Mouse (Mus musculus): Measurements from ENCODE around the gene Sdk1. TPM values are rescaled to one million over a fixed set of nuclear protein-coding genes. Genes with fewer than 3 reads are reported as not detected.

Gene Sdk1
- polyA plus RNA-seq, 1 experiment from 2014 or later, result 1.9 TPM

- ATAC-seq (ENCODE audit: insufficient number of reproducible peaks, insufficient read depth, low FRiP score, low TSS enrichment, low read depth), result no peak
- no peak overlapping the region for H3K4me2 ChIP-seq
- H3K36me3 ChIP-seq, result no peaks in the 10 kb centered on the region
- H3K27ac ChIP-seq, result no peak overlapping the region
- peaks cover 10% of the 10 kb centered on the region; the same call in 1 of the 2 replicates for H3K9me3 ChIP-seq
- H3K4me3 ChIP-seq, result no peak overlapping the region
- WGBS, result 73% methylated on average over 4 of the region's 4 CpGs
- H3K9ac ChIP-seq, result no peak overlapping the region
- H3K4me1 ChIP-seq, result no peaks in the 10 kb centered on the region
- no peaks in the 10 kb centered on the region for H3K27me3 ChIP-seq
Observed at GRCm38 (mm10) chr5:141778231-141778630, 536.9 kb downstream of the Sdk1 start.

GRCm38 (mm10) chr5:141781142-141781541 is 539.9 kb downstream of the Sdk1 start:
- H3K9ac ChIP-seq, result no peak overlapping the region
- H3K27ac ChIP-seq, result no peak overlapping the region
- H3K27me3 ChIP-seq, result no peaks in the 10 kb centered on the region
- H3K4me2 ChIP-seq, result no peak overlapping the region
- 80% methylated on average over 2 of the region's 2 CpGs for WGBS
- no peaks in the 10 kb centered on the region for H3K36me3 ChIP-seq
- no peak for ATAC-seq (ENCODE audit: insufficient number of reproducible peaks, insufficient read depth, low FRiP score, low TSS enrichment, low read depth)
- no peak overlapping the region for H3K4me3 ChIP-seq
- H3K9me3 ChIP-seq, result no peaks in the 10 kb centered on the region
- no peaks in the 10 kb centered on the region for H3K4me1 ChIP-seq

- ATAC-seq (ENCODE audit: insufficient number of reproducible peaks, insufficient read depth, low FRiP score, low TSS enrichment, low read depth), result no peak
- no peak overlapping the region for H3K9ac ChIP-seq
- H3K27ac ChIP-seq, result no peak overlapping the region
- no peaks in the 10 kb centered on the region for H3K4me1 ChIP-seq
- H3K36me3 ChIP-seq, result no peaks in the 10 kb centered on the region
- H3K27me3 ChIP-seq, result no peaks in the 10 kb centered on the region
- 91% methylated on average over 5 of the region's 5 CpGs for WGBS
- no peak overlapping the region for H3K4me2 ChIP-seq
- no peak overlapping the region for H3K4me3 ChIP-seq
- no peaks in the 10 kb centered on the region for H3K9me3 ChIP-seq
Observed at GRCm38 (mm10) chr5:141782330-141782729, 541.0 kb downstream of the Sdk1 start.

- no peak for ATAC-seq (ENCODE audit: insufficient number of reproducible peaks, insufficient read depth, low FRiP score, low TSS enrichment, low read depth)
- Histone ChIP-seq H3K27me3 (no peaks in the 10 kb centered on the region), H3K4me2 (no peak overlapping the region), H3K9ac (no peak overlapping the region), H3K27ac (no peak overlapping the region), H3K9me3 (no peaks in the 10 kb centered on the region), H3K36me3 (no peaks in the 10 kb centered on the region), H3K4me1 (no peaks in the 10 kb centered on the region), H3K4me3 (no peak overlapping the region)
- WGBS, result 92% methylated on average over 7 of the region's 7 CpGs
Observed at GRCm38 (mm10) chr5:141783516-141783915, 542.2 kb downstream of the Sdk1 start.

GRCm38 (mm10) chr5:141793926-141794325 is 552.6 kb downstream of the Sdk1 start:
- 91% methylated on average over 4 of the region's 4 CpGs for WGBS
- Histone ChIP-seq H3K36me3 (no peaks in the 10 kb centered on the region), H3K4me2 (no peak overlapping the region), H3K27me3 (no peaks in the 10 kb centered on the region), H3K4me1 (no peaks in the 10 kb centered on the region), H3K27ac (no peak overlapping the region), H3K9me3 (no peaks in the 10 kb centered on the region), H3K9ac (no peak overlapping the region), H3K4me3 (no peak overlapping the region)
- ATAC-seq (ENCODE audit: insufficient number of reproducible peaks, insufficient read depth, low FRiP score, low TSS enrichment, low read depth), result no peak

GRCm38 (mm10) chr5:141823823-141824330 is 582.6 kb downstream of the Sdk1 start:
- 52% methylated on average over 10 of the region's 10 CpGs for WGBS

GRCm38 (mm10) chr5:141824739-141825379 is 583.6 kb downstream of the Sdk1 start:
- Histone ChIP-seq H3K27ac (no peak overlapping the region), H3K9me3 (no peaks in the 10 kb centered on the region; the same call in 1 of the 2 replicates), H3K36me3 (no peaks in the 10 kb centered on the region), H3K4me1 (no peaks in the 10 kb centered on the region), H3K27me3 (no peaks in the 10 kb centered on the region), H3K4me3 (no peak overlapping the region), H3K4me2 (no peak overlapping the region), H3K9ac (no peak overlapping the region)
- no peak for ATAC-seq (ENCODE audit: insufficient number of reproducible peaks, insufficient read depth, low FRiP score, low TSS enrichment, low read depth)
- 78% methylated on average over 16 of the region's 16 CpGs for WGBS

More at GRCm38 (mm10) chr5:141823823-141824330, 582.6 kb downstream of the Sdk1 start:
- H3K4me3 ChIP-seq, result no peak overlapping the region
- no peak overlapping the region for H3K9ac ChIP-seq
- H3K4me1 ChIP-seq, result peaks cover 4% of the 10 kb centered on the region
- no peak overlapping the region for H3K4me2 ChIP-seq
- ATAC-seq (ENCODE audit: insufficient number of reproducible peaks, insufficient read depth, low FRiP score, low TSS enrichment, low read depth), result no peak
- no peaks in the 10 kb centered on the region for H3K27me3 ChIP-seq
- H3K36me3 ChIP-seq, result no peaks in the 10 kb centered on the region
- no peaks in the 10 kb centered on the region; the same call in 1 of the 2 replicates for H3K9me3 ChIP-seq
- H3K27ac ChIP-seq, result no peak overlapping the region

GRCm38 (mm10) chr5:141835566-141835965 is 594.3 kb downstream of the Sdk1 start:
- no peaks in the 10 kb centered on the region for H3K9me3 ChIP-seq
- H3K27me3 ChIP-seq, result peaks cover 7% of the 10 kb centered on the region; the same call in 1 of the 2 replicates
- H3K4me3 ChIP-seq, result no peak overlapping the region
- ATAC-seq (ENCODE audit: insufficient number of reproducible peaks, insufficient read depth, low FRiP score, low TSS enrichment, low read depth), result no peak
- H3K27ac ChIP-seq, result no peak overlapping the region
- H3K4me1 ChIP-seq, result peaks cover 22% of the 10 kb centered on the region
- H3K9ac ChIP-seq, result no peak overlapping the region
- 28% methylated on average over 6 of the region's 6 CpGs for WGBS
- H3K4me2 ChIP-seq, result no peak overlapping the region
- no peaks in the 10 kb centered on the region for H3K36me3 ChIP-seq

- Histone ChIP-seq H3K9me3 (no peaks in the 10 kb centered on the region), H3K36me3 (no peaks in the 10 kb centered on the region), H3K4me1 (peaks cover 22% of the 10 kb centered on the region), H3K4me2 (no peak overlapping the region), H3K9ac (no peak overlapping the region), H3K4me3 (no peak overlapping the region), H3K27me3 (peaks cover 7% of the 10 kb centered on the region; the same call in 1 of the 2 replicates), H3K27ac (no peak overlapping the region)
- WGBS, result 57% methylated on average over 8 of the region's 8 CpGs
- ATAC-seq (ENCODE audit: insufficient number of reproducible peaks, insufficient read depth, low FRiP score, low TSS enrichment, low read depth), result no peak
Observed at GRCm38 (mm10) chr5:141836892-141837455, 595.7 kb downstream of the Sdk1 start.

GRCm38 (mm10) chr5:141844701-141845100 is 603.4 kb downstream of the Sdk1 start:
- 83% methylated on average over 4 of the region's 4 CpGs for WGBS

GRCm38 (mm10) chr5:141847686-141848085 is 606.4 kb downstream of the Sdk1 start:
- Histone ChIP-seq H3K4me2 (no peak overlapping the region), H3K9ac (no peak overlapping the region), H3K4me1 (peaks cover 8% of the 10 kb centered on the region), H3K9me3 (no peaks in the 10 kb centered on the region), H3K4me3 (no peak overlapping the region), H3K36me3 (no peaks in the 10 kb centered on the region), H3K27me3 (no peaks in the 10 kb centered on the region), H3K27ac (no peak overlapping the region)
- no peak for ATAC-seq (ENCODE audit: insufficient number of reproducible peaks, insufficient read depth, low FRiP score, low TSS enrichment, low read depth)
- WGBS, result 78% methylated on average over 4 of the region's 4 CpGs

More at GRCm38 (mm10) chr5:141844701-141845100, 603.4 kb downstream of the Sdk1 start:
- Histone ChIP-seq H3K36me3 (no peaks in the 10 kb centered on the region), H3K27ac (no peak overlapping the region), H3K4me2 (no peak overlapping the region), H3K4me3 (no peak overlapping the region), H3K27me3 (no peaks in the 10 kb centered on the region), H3K9me3 (no peaks in the 10 kb centered on the region), H3K4me1 (no peaks in the 10 kb centered on the region), H3K9ac (no peak overlapping the region)
- ATAC-seq (ENCODE audit: insufficient number of reproducible peaks, insufficient read depth, low FRiP score, low TSS enrichment, low read depth), result no peak

GRCm38 (mm10) chr5:141852175-141852574 is 610.9 kb downstream of the Sdk1 start:
- no peak for ATAC-seq (ENCODE audit: insufficient number of reproducible peaks, insufficient read depth, low FRiP score, low TSS enrichment, low read depth)
- H3K36me3 ChIP-seq, result no peaks in the 10 kb centered on the region
- 20% methylated on average over 8 of the region's 8 CpGs for WGBS
- H3K9ac ChIP-seq, result no peak overlapping the region
- no peak overlapping the region for H3K27ac ChIP-seq
- no peaks in the 10 kb centered on the region for H3K27me3 ChIP-seq
- no peak overlapping the region for H3K4me3 ChIP-seq
- H3K4me1 ChIP-seq, result peaks cover 17% of the 10 kb centered on the region
- no peaks in the 10 kb centered on the region for H3K9me3 ChIP-seq
- H3K4me2 ChIP-seq, result no peak overlapping the region

Measured in embryonic facial prominence, embryonic 13.5 days (tissue).